Mouse (Mus musculus): ENCODE measurements around the gene Capza2. TPM values are rescaled to one million over a fixed set of nuclear protein-coding genes. Genes with fewer than 3 reads are reported as not detected.

Capza2 gene
- total RNA-seq, 1 experiment, result 73.4 TPM

DNA sequence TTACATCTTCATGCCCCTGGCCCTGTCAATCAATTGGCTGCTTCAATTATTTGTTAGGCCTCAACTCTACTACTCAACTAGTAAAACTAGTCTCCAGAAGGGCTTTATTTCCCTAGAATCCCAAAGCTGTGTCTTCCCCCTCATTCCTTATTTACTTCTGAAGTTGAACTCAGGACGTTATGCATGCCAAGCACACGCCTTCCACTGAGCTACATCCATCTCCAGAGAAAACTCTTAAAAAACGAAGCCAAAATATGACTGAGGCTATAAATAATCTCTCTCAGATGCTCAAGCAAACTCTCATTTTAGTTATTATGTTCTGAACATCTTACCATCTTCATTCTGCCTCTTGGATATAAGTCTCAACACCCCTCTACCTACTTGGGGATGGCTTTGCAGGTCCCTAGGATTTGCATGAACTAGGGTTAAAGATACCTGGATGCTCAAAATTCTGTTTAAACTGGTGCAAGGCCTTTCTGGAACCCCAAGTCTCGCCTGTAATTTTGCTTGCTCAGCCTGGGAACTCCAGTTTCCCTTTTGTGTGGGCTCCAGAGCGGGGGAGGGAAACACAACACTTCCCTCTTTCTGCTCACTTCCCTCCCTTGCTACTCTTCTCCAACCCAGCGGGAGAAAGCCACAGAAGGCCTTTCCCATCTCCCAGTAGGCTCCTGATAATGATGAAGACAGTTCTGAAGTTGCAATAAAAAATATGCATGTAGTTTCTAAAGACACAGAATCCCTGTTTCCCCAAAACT is 7.2 kb upstream of the Capza2 start:
- TF ChIP-seq HCFC1 (IDR thresholded peaks at IDR 0.05; ENCODE audit: borderline replicate concordance, insufficient read depth, low read length) (no peak), CHD2 (IDR thresholded peaks at IDR 0.05; ENCODE audit: low read depth, low read length) (no peak), MAFK (IDR thresholded peaks at IDR 0.05; ENCODE audit: insufficient read depth, low read depth, low read length) (no peak), ZNF384 (IDR thresholded peaks at IDR 0.05; ENCODE audit: low read depth, low read length) (no peak), ZC3H11A (IDR thresholded peaks at IDR 0.05; ENCODE audit: borderline replicate concordance, low read depth, low read length) (no peak)
- no peak for DNase-seq (ENCODE audit: low read depth, low spot score)
- peaks cover 0 to 5% of the 10 kb centered on the region in 2 experiments; a peak in 2 of 4 replicates for H3K4me1 ChIP-seq (ENCODE audit: control insufficient read depth in 2 of 2, insufficient read depth in 2 of 2, low read length in 2 of 2, poor library complexity in 1 of 2)
- no peaks in the 10 kb centered on the region for H3K36me3 ChIP-seq (ENCODE audit: control insufficient read depth, insufficient read depth, low read length, poor library complexity, severe bottlenecking)
- in situ Hi-C loops (cut with MboI; ENCODE audit: low sequenced_read_pairs in 2 of 2, unreplicated experiment in 2 of 2), result no loop called here
- H3K4me3 ChIP-seq (ENCODE audit: insufficient read depth in 1 of 2, low read depth in 1 of 2, low read length in 2 of 2, poor library complexity in 1 of 2, severe bottlenecking in 1 of 2), result no peak overlapping the region
- H3K9me3 ChIP-seq (ENCODE audit: control insufficient read depth, insufficient read depth, low read depth, low read length), result no peaks in the 10 kb centered on the region
- no peak overlapping the region for H3K9ac ChIP-seq (ENCODE audit: insufficient read depth, low read depth, low read length, poor library complexity, severe bottlenecking)
- no peak overlapping the region for H3K27ac ChIP-seq (ENCODE audit: insufficient read depth, low read depth, low read length, poor library complexity, severe bottlenecking)

DNA sequence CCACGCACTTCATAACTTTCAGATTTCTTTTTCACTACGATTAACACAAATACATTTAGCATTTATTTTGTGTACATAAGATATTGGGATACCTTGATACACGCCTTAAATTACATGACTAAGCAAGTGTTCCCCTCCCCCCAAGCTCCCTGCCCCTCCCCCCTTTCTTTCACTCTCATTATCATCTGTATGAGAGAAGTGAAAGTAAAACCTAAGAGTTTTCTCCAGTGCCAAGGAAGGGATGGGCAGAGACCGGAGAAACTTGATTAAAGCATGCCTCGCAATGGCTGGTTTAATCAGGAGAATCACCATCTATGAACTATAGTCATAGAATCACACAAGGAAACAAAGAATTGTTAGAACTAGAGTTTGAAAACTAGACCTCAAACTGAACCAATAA is 6.3 kb upstream of the Capza2 start:
- in situ Hi-C loops (cut with MboI; ENCODE audit: low sequenced_read_pairs in 2 of 2, unreplicated experiment in 2 of 2), result no loop called here
- H3K4me1 ChIP-seq (ENCODE audit: control insufficient read depth in 2 of 2, insufficient read depth in 2 of 2, low read length in 2 of 2, poor library complexity in 1 of 2), result peaks cover 0 to 5% of the 10 kb centered on the region in 2 experiments; a peak in 2 of 4 replicates
- TF ChIP-seq ZNF384 (IDR thresholded peaks at IDR 0.05; ENCODE audit: low read depth, low read length), result no peak
- no peak for TF ChIP-seq ZC3H11A (IDR thresholded peaks at IDR 0.05; ENCODE audit: borderline replicate concordance, low read depth, low read length)
- TF ChIP-seq CHD2 (IDR thresholded peaks at IDR 0.05; ENCODE audit: low read depth, low read length), result no peak
- no peak for TF ChIP-seq MAFK (IDR thresholded peaks at IDR 0.05; ENCODE audit: insufficient read depth, low read depth, low read length)
- no peak overlapping the region for H3K4me3 ChIP-seq (ENCODE audit: insufficient read depth in 1 of 2, low read depth in 1 of 2, low read length in 2 of 2, poor library complexity in 1 of 2, severe bottlenecking in 1 of 2)
- H3K9me3 ChIP-seq (ENCODE audit: control insufficient read depth, insufficient read depth, low read depth, low read length), result no peaks in the 10 kb centered on the region
- no peaks in the 10 kb centered on the region for H3K36me3 ChIP-seq (ENCODE audit: control insufficient read depth, insufficient read depth, low read length, poor library complexity, severe bottlenecking)
- no peak for DNase-seq (ENCODE audit: low read depth, low spot score)
- no peak overlapping the region for H3K27ac ChIP-seq (ENCODE audit: insufficient read depth, low read depth, low read length, poor library complexity, severe bottlenecking)
- no peak overlapping the region for H3K9ac ChIP-seq (ENCODE audit: insufficient read depth, low read depth, low read length, poor library complexity, severe bottlenecking)

DNA sequence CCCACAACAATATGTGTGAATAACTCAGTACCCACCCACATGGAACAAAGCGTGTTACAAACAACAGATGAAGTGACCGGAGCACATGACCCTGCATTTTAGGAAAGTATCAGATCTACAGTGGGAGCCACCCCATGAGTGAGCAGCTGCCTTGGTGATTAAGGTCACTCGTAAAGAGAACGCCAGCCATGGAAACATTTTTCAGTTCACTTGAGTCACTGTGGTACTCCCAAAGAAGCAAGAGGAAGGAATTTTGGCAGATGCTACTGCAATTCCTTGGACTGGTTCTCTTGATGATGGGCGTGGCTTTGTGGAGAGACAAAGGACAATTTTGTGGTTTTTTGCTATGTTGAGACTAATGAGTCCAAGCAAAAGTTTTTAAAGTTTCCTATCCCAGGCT is 4.4 kb upstream of the Capza2 start:
- no peaks in the 10 kb centered on the region for H3K36me3 ChIP-seq (ENCODE audit: control insufficient read depth, insufficient read depth, low read length, poor library complexity, severe bottlenecking)

DNA sequence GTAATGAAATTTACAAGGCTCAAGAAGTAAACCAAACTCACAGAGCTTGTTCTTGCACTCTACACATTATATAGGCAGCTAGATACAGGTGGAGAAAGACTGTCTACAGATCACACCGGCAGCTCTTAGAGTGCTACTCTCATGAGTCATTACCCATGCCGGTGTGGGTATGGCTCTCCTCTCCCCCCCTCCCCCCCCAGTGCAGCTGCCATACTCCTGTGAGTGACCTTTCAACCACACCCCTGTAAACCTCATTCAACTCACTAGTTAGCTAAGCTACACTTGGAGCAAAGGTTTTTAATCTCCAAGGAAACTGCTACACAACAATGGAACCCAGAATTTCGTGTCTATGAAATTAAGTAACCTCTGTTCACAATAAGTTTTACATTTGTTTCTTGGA is 2.2 kb upstream of the Capza2 start:
- no peak overlapping the region for H3K4me3 ChIP-seq (ENCODE audit: insufficient read depth in 1 of 2, low read depth in 1 of 2, low read length in 2 of 2, poor library complexity in 1 of 2, severe bottlenecking in 1 of 2)
- H3K27ac ChIP-seq (ENCODE audit: insufficient read depth, low read depth, low read length, poor library complexity, severe bottlenecking), result no peak overlapping the region
- H3K4me1 ChIP-seq (ENCODE audit: control insufficient read depth in 2 of 2, insufficient read depth in 2 of 2, low read length in 2 of 2, poor library complexity in 1 of 2), result peaks cover 1 to 5% of the 10 kb centered on the region in 2 experiments; a peak in 2 of 4 replicates
- no peak for DNase-seq (ENCODE audit: low read depth, low spot score)
- H3K9me3 ChIP-seq (ENCODE audit: control insufficient read depth, insufficient read depth, low read depth, low read length), result no peaks in the 10 kb centered on the region
- no peaks in the 10 kb centered on the region for H3K36me3 ChIP-seq (ENCODE audit: control insufficient read depth, insufficient read depth, low read length, poor library complexity, severe bottlenecking)
- TF ChIP-seq ZNF384 (IDR thresholded peaks at IDR 0.05; ENCODE audit: low read depth, low read length) (no peak), MAFK (IDR thresholded peaks at IDR 0.05; ENCODE audit: insufficient read depth, low read depth, low read length) (no peak), HCFC1 (IDR thresholded peaks at IDR 0.05; ENCODE audit: borderline replicate concordance, insufficient read depth, low read length) (no peak), ZC3H11A (IDR thresholded peaks at IDR 0.05; ENCODE audit: borderline replicate concordance, low read depth, low read length) (no peak), CHD2 (IDR thresholded peaks at IDR 0.05; ENCODE audit: low read depth, low read length) (no peak)
- no peak overlapping the region for H3K9ac ChIP-seq (ENCODE audit: insufficient read depth, low read depth, low read length, poor library complexity, severe bottlenecking)
- in situ Hi-C loops (cut with MboI; ENCODE audit: low sequenced_read_pairs in 2 of 2, unreplicated experiment in 2 of 2), result no loop called here

More for the DNA sequence above, 4.4 kb upstream of the Capza2 start:
- in situ Hi-C loops (cut with MboI; ENCODE audit: low sequenced_read_pairs in 2 of 2, unreplicated experiment in 2 of 2), result no loop called here
- Histone ChIP-seq H3K9ac (ENCODE audit: insufficient read depth, low read depth, low read length, poor library complexity, severe bottlenecking) (no peak overlapping the region), H3K27ac (ENCODE audit: insufficient read depth, low read depth, low read length, poor library complexity, severe bottlenecking) (no peak overlapping the region), H3K9me3 (ENCODE audit: control insufficient read depth, insufficient read depth, low read depth, low read length) (no peaks in the 10 kb centered on the region), H3K4me3 (ENCODE audit: insufficient read depth in 1 of 2, low read depth in 1 of 2, low read length in 2 of 2, poor library complexity in 1 of 2, severe bottlenecking in 1 of 2) (no peak overlapping the region), H3K4me1 (ENCODE audit: control insufficient read depth in 2 of 2, insufficient read depth in 2 of 2, low read length in 2 of 2, poor library complexity in 1 of 2) (peaks cover 1 to 5% of the 10 kb centered on the region in 2 experiments; a peak in 2 of 4 replicates)
- TF ChIP-seq CHD2 (IDR thresholded peaks at IDR 0.05; ENCODE audit: low read depth, low read length) (no peak), ZC3H11A (IDR thresholded peaks at IDR 0.05; ENCODE audit: borderline replicate concordance, low read depth, low read length) (no peak), HCFC1 (IDR thresholded peaks at IDR 0.05; ENCODE audit: borderline replicate concordance, insufficient read depth, low read length) (no peak), ZNF384 (IDR thresholded peaks at IDR 0.05; ENCODE audit: low read depth, low read length) (no peak), MAFK (IDR thresholded peaks at IDR 0.05; ENCODE audit: insufficient read depth, low read depth, low read length) (no peak)
- no peak for DNase-seq (ENCODE audit: low read depth, low spot score)

All from ES-E14 (cell line).